ENCODE assay signal across 15 mouse cellular contexts in the genomic region with DNA sequence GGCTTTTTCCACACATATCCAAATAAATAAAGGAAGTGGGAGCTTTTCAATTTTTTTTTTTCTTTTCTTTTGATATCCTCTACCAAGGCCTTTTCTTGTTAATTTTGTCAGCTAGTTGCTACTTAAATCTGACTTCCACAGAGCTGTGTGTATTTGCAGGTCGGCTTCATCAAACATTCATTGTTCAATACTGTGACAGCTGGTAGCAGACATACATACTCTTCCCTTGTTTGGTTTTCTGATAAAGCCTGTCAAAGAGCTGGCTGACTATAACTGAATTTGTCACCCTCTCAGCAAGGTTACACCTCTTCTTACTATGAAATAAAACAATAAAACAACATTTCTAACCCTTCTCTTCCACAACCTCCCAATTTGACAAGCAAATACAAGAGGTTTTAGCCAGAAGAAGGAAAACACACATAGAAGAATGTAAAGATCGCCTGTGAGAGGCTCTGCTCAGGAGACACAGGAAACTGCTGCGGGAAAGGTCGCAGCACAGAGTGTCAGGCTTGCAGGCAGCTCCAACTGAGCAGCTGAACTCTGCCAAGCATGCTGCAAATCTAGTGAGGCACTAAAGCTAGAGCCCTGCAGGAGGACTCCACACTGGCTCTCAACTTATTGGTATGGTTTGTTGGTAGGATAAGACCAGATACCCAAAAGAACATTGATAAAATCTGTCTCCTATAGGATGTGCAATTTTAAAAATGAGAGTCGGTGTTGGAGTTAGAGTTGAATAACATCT.
DNase-seq lines count a peak whose midpoint lies in the region; ATAC-seq and TF ChIP-seq lines count a peak whose summit lies in the region.
"Had no signal": no experiment of that assay in that cellular context is flagged by ENCODE, and none has a peak within 500 bp of the region (broad histone marks: within the 10 kb centered on the region; RNA-seq: fewer than 3 reads in every experiment).

No protein-coding gene starts in this region.

- H3K4me1 ChIP-seq in forebrain, embryonic 13.5 days = peaks cover 18% of the 10 kb centered on the region
- peaks cover 8% of the 10 kb centered on the region for H3K4me1 ChIP-seq in forebrain, embryonic 16.5 days (replicated peaks; ENCODE audit: control insufficient read depth, insufficient read depth, low read length)
- H3K4me1 ChIP-seq in lung, embryonic 16.5 days (replicated peaks; ENCODE audit: control insufficient read depth, insufficient read depth, low read length) = peaks cover 8% of the 10 kb centered on the region
- peaks cover 2% of the 10 kb centered on the region; the same call in 1 of the 2 replicates for H3K4me1 ChIP-seq in lung, adult 2 months (ENCODE audit: control insufficient read depth, insufficient read depth, low read length)
- no peaks in the 10 kb centered on the region; the same call in 1 of the 2 replicates for H3K4me1 ChIP-seq in hindbrain, postnatal 0 days (ENCODE audit: insufficient read depth, low read length)
- no peaks in the 10 kb centered on the region for H3K4me1 ChIP-seq in liver, postnatal 0 days (ENCODE audit: insufficient read depth)
- H3K4me1 ChIP-seq: limb, embryonic 15.5 days had no signal

- 0 out of 2 replicates have a peak, but pooled peaks have one; percentile 41 for ATAC-seq in forebrain, embryonic 13.5 days
- ATAC-seq in forebrain, embryonic 16.5 days = no peak
- 0 out of 2 replicates have a peak, but pooled peaks have one; percentile 43 for ATAC-seq in lung, embryonic 16.5 days (ENCODE audit: low read depth)
- no peak for ATAC-seq in hindbrain, postnatal 0 days
- ATAC-seq in CD4-positive, CD25-positive, alpha-beta regulatory T cell, adult 4 months = no peak
- no peak for ATAC-seq in liver, postnatal 0 days

- no peak for TF ChIP-seq CTCF in lung, adult 2 months (IDR thresholded peaks at IDR 0.05; ENCODE audit: insufficient read depth, low read length)
- no peak for TF ChIP-seq CTCF in hindbrain, postnatal 0 days (IDR thresholded peaks at IDR 0.05; ENCODE audit: low read depth)
- TF ChIP-seq CTCF in liver, postnatal 0 days (IDR thresholded peaks at IDR 0.05; ENCODE audit: low read depth) = no peak

- H3K27me3 ChIP-seq in forebrain, embryonic 13.5 days = peaks cover 4% of the 10 kb centered on the region; the same call in 1 of the 2 replicates
- H3K27me3 ChIP-seq in forebrain, embryonic 16.5 days (replicated peaks; ENCODE audit: control insufficient read depth, insufficient read depth, low read length) = peaks cover 10% of the 10 kb centered on the region; the same call in 1 of the 2 replicates
- H3K27me3 ChIP-seq in lung, embryonic 16.5 days (ENCODE audit: control insufficient read depth, insufficient read depth, low read depth, low read length) = peaks cover 37% of the 10 kb centered on the region
- H3K27me3 ChIP-seq in hindbrain, postnatal 0 days (ENCODE audit: insufficient read depth, low read length) = no peaks in the 10 kb centered on the region
- peaks cover 2% of the 10 kb centered on the region; the same call in 1 of the 2 replicates for H3K27me3 ChIP-seq in liver, postnatal 0 days (ENCODE audit: insufficient read depth, low read length)
- H3K27me3 ChIP-seq: limb, embryonic 15.5 days had no signal

- no peak overlapping the region for H3K4me3 ChIP-seq in forebrain, embryonic 13.5 days
- no peak overlapping the region for H3K4me3 ChIP-seq in forebrain, embryonic 16.5 days (replicated peaks; ENCODE audit: low read length)
- no peak overlapping the region for H3K4me3 ChIP-seq in lung, embryonic 16.5 days (ENCODE audit: low read length)
- no peak overlapping the region for H3K4me3 ChIP-seq in lung, adult 2 months (replicated peaks; ENCODE audit: extremely low read depth, low read depth, low read length)
- H3K4me3 ChIP-seq in hindbrain, postnatal 0 days (ENCODE audit: low read length) = no peak overlapping the region
- no peak overlapping the region for H3K4me3 ChIP-seq in liver, postnatal 0 days (ENCODE audit: low read depth, low read length)
- H3K4me3 ChIP-seq: limb, embryonic 15.5 days; neural tube, embryonic 15.5 days had no signal

- no peaks in the 10 kb centered on the region for H3K36me3 ChIP-seq in forebrain, embryonic 13.5 days (ENCODE audit: poor library complexity, severe bottlenecking)
- H3K36me3 ChIP-seq in forebrain, embryonic 16.5 days (ENCODE audit: control insufficient read depth, insufficient read depth) = no peaks in the 10 kb centered on the region
- no peaks in the 10 kb centered on the region for H3K36me3 ChIP-seq in lung, embryonic 16.5 days (ENCODE audit: control insufficient read depth, insufficient read depth, low read length)
- H3K36me3 ChIP-seq in hindbrain, postnatal 0 days (ENCODE audit: insufficient read depth, low read length) = no peaks in the 10 kb centered on the region
- no peaks in the 10 kb centered on the region for H3K36me3 ChIP-seq in liver, postnatal 0 days (replicated peaks; ENCODE audit: insufficient read depth, low read length)
- H3K36me3 ChIP-seq: G1E; limb, embryonic 15.5 days; neural tube, embryonic 15.5 days had no signal

- H3K27ac ChIP-seq in forebrain, embryonic 13.5 days = no peak overlapping the region; the same call in 1 of the 2 replicates
- no peak overlapping the region for H3K27ac ChIP-seq in forebrain, embryonic 16.5 days (ENCODE audit: low read length)
- no peak overlapping the region for H3K27ac ChIP-seq in lung, embryonic 16.5 days (ENCODE audit: low read length)
- no peak overlapping the region for H3K27ac ChIP-seq in hindbrain, postnatal 0 days
- no peak overlapping the region for H3K27ac ChIP-seq in liver, postnatal 0 days (ENCODE audit: low read depth)
- H3K27ac ChIP-seq: limb, embryonic 15.5 days; neural tube, embryonic 15.5 days had no signal

- DNase-seq in lung, adult 2 months = no peak
- peak; percentile 38 for DNase-seq in hindbrain, postnatal 0 days (ENCODE audit: low spot score)
- DNase-seq in right cerebral cortex, adult 18-20 months = no peak
- no peak for DNase-seq in liver, postnatal 0 days
- DNase-seq: B cell, adult 2 months; cerebellum, adult 18-20 months; right cerebral cortex, postnatal 14 days; thymus, adult 18-20 months had no signal

- no peak overlapping the region for H3K9ac ChIP-seq in forebrain, embryonic 13.5 days
- no peak overlapping the region for H3K9ac ChIP-seq in forebrain, embryonic 16.5 days (replicated peaks; ENCODE audit: low read depth, low read length)
- no peak overlapping the region for H3K9ac ChIP-seq in lung, embryonic 16.5 days (ENCODE audit: low read length)
- H3K9ac ChIP-seq in hindbrain, postnatal 0 days (replicated peaks; ENCODE audit: low read length) = no peak overlapping the region
- H3K9ac ChIP-seq in liver, postnatal 0 days (replicated peaks) = no peak overlapping the region
- H3K9ac ChIP-seq: limb, embryonic 15.5 days; neural tube, embryonic 15.5 days had no signal

- H3K4me2 ChIP-seq in forebrain, embryonic 13.5 days = no peak overlapping the region
- H3K4me2 ChIP-seq in forebrain, embryonic 16.5 days (ENCODE audit: low read length) = no peak overlapping the region
- H3K4me2 ChIP-seq in lung, embryonic 16.5 days (ENCODE audit: low read depth, low read length) = no peak overlapping the region
- no peak overlapping the region for H3K4me2 ChIP-seq in hindbrain, postnatal 0 days (ENCODE audit: low read depth, low read length)
- no peak overlapping the region for H3K4me2 ChIP-seq in liver, postnatal 0 days (ENCODE audit: low read depth, low read length)
- H3K4me2 ChIP-seq: limb, embryonic 15.5 days; neural tube, embryonic 15.5 days had no signal

- no peaks in the 10 kb centered on the region for H3K9me3 ChIP-seq in forebrain, embryonic 13.5 days (replicated peaks)
- no peaks in the 10 kb centered on the region for H3K9me3 ChIP-seq in forebrain, embryonic 16.5 days (ENCODE audit: control insufficient read depth, low read length)
- H3K9me3 ChIP-seq in lung, embryonic 16.5 days (ENCODE audit: control insufficient read depth, low read length) = no peaks in the 10 kb centered on the region
- no peaks in the 10 kb centered on the region for H3K9me3 ChIP-seq in hindbrain, postnatal 0 days (ENCODE audit: low read length)
- no peaks in the 10 kb centered on the region for H3K9me3 ChIP-seq in liver, postnatal 0 days (ENCODE audit: low read length)
- H3K9me3 ChIP-seq: G1E; limb, embryonic 15.5 days; neural tube, embryonic 15.5 days had no signal

- no peak for TF ChIP-seq EP300 in liver, postnatal 0 days (IDR thresholded peaks at IDR 0.05; ENCODE audit: low read depth)

- TF ChIP-seq POLR2A in lung, adult 2 months (IDR thresholded peaks at IDR 0.05; ENCODE audit: borderline replicate concordance, extremely low read depth, low read depth, low read length) = no peak

- WGBS in forebrain, embryonic 13.5 days = 20% methylated on average over 5 of the region's 5 CpGs
- WGBS in forebrain, embryonic 16.5 days = 19% methylated on average over 5 of the region's 5 CpGs
- 7% methylated on average over 5 of the region's 5 CpGs for WGBS in lung, embryonic 16.5 days
- 25% methylated on average over 5 of the region's 5 CpGs for WGBS in lung, adult 2 months
- 28% methylated on average over 5 of the region's 5 CpGs for WGBS in hindbrain, postnatal 0 days
- WGBS in liver, postnatal 0 days (ENCODE audit: insufficient replicate concordance) = 23% methylated on average over 5 of the region's 5 CpGs

Comparison
In these comparisons a context has a peak if more than half of its experiments do, and no peak if none do; other contexts are left out.
1. ATAC-seq: peak in forebrain, embryonic 13.5 days (single experiment) and lung, embryonic 16.5 days (single experiment); none in forebrain, embryonic 16.5 days (single experiment), hindbrain, postnatal 0 days (single experiment), CD4-positive, CD25-positive, alpha-beta regulatory T cell, adult 4 months (single experiment) and liver, postnatal 0 days (single experiment).